Mouse (Mus musculus) liver, adult 2 months (tissue): ENCODE results near the gene Abca15. TPM values are rescaled to one million over a fixed set of nuclear protein-coding genes. Genes with fewer than 3 reads are reported as not detected.

Experiments
- DNase-seq: peaks from one replicate; pipeline ENCODE4 v3.0.0-alpha.2; 2011; ENCODE audit warnings: low read depth, low spot score; ENCODE audit errors: extremely low read depth
- H3K27ac ChIP-seq: fragments of 200-500 bp; replicated peaks from 2 replicates; pipeline ENCODE4 v1.5.1; 2012; ENCODE audit warnings: low read depth, mild to moderate bottlenecking, control low read depth, inconsistent platforms, low read length; ENCODE audit not compliant: insufficient read depth
- H3K27me3 ChIP-seq: fragments of 200-500 bp; 2 replicates; pipeline ENCODE4 v1.6.1; 2012; ENCODE audit warnings: mild to moderate bottlenecking, moderate library complexity, low read length, inconsistent platforms; ENCODE audit not compliant: control insufficient read depth, insufficient read depth
- H3K36me3 ChIP-seq: fragments of 200-500 bp; 2 replicates; pipeline ENCODE4 v1.6.1; 2012; ENCODE audit warnings: low read length, inconsistent platforms; ENCODE audit not compliant: control insufficient read depth, insufficient read depth
- H3K4me1 ChIP-seq: fragments of 200-500 bp; 2 replicates; pipeline ENCODE4 v1.6.1; 2011; ENCODE audit warnings: low read length; ENCODE audit not compliant: control insufficient read depth, insufficient read depth
- H3K4me3 ChIP-seq: fragments of 200-500 bp; 2 replicates; pipeline ENCODE4 v1.5.1; 2011; ENCODE audit warnings: low read depth, mild to moderate bottlenecking, control low read depth, low read length, moderate library complexity; ENCODE audit not compliant: insufficient read depth
- H3K79me2 ChIP-seq: fragments of 200-500 bp; 2 replicates; pipeline ENCODE4 v1.6.1; 2012; ENCODE audit warnings: inconsistent platforms, mild to moderate bottlenecking, low read length, moderate library complexity; ENCODE audit not compliant: control insufficient read depth, insufficient read depth
- H3K9ac ChIP-seq: fragments of 200-500 bp; 2 replicates; pipeline ENCODE4 v1.6.1; 2012; ENCODE audit warnings: low read depth, mild to moderate bottlenecking, control low read depth, inconsistent platforms, low read length
- CTCF ChIP-seq: fragments of 200-500 bp; IDR thresholded peaks from 2 replicates; pipeline ENCODE4 v1.5.1; 2011; ENCODE audit warnings: low read depth, low read length, control low read depth
- POLR2A ChIP-seq: fragments of 200-500 bp; IDR thresholded peaks from 2 replicates; pipeline ENCODE4 v1.6.1; 2011; ENCODE audit warnings: low read length, control low read depth; ENCODE audit not compliant: insufficient read depth; ENCODE audit errors: extremely low read depth
- WGBS: fragments of 180-500 bp; shearing (Covaris S2); methylation state at CpG from one replicate; pipeline ENCODE4 v1.1.7; 2018; 5-methylcytosine and 5-hydroxymethylcytosine counted together
- polyA plus RNA-seq: library from polyadenylated mRNA; depleted of rRNA; stranded (reverse); fragments of >200 nt; gene quantifications from 2 replicates; pipeline ENCODE4 v1.2.3, GENCODE M21; 2012; rRNA removed
- total RNA-seq: library from RNA; depleted of rRNA; stranded (reverse); fragments of >200 nt; gene quantifications from 2 replicates; pipeline ENCODE4 v1.2.3, GENCODE M21; 2014; rRNA removed

Gene Abca15
- total and polyA plus RNA-seq, 2 experiments, result not detected

DNA sequence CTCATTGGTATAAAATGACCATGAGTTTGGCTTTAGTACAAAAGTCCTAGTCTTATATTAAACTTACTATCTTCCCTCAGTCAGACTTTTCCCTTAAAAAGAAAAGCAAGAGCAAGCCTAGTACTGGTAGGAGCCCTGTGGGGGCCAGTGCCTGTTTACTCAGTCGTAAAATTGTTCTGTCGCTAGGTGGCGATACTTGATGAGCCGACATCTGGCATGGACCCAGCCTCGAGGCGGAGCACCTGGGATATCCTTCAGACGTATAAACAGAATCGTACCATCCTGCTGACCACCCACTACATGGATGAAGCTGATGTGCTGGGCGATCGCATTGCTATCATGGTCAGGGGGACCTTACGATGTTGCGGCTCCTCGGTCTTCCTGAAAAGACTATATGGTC lies 32.7 kb downstream of the Abca15 start:
- Histone ChIP-seq H3K27ac (no peak overlapping the region), H3K4me1 (no peaks in the 10 kb centered on the region), H3K79me2 (no peaks in the 10 kb centered on the region), H3K4me3 (no peak overlapping the region), H3K36me3 (no peaks in the 10 kb centered on the region), H3K27me3 (no peaks in the 10 kb centered on the region), H3K9ac (no peak overlapping the region)
- 52% methylated on average over 13 of the region's 13 CpGs for whole genome bisulfite sequencing
- TF ChIP-seq POLR2A (no peak), CTCF (no peak)
- DNase-seq, result no peak

DNA sequence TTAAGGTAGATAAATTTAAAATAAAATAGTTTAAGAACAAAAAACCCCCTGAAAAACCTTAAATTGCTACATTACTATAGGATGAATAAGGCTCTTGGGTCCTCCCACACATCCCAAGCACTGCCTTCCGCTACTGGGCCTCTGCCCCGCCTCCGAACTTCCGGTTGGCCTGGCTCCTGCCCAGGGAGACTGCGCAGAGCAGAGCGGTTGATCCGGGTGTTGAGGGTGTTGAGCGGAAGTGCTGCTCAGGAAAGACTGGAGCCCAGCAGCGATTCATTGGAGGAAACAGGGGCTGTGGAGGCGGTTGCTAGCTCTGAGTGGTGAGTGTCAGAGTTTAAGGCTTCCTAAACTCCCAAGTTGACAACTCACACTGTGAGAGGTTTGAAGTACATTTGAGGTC lies 81.0 kb downstream of the Abca15 start, which contains the start of gene Abca16:
Gene Abca16, plus strand, starts transcription at position 201 of the 400 bp plus-strand sequence.
- H3K4me3 ChIP-seq, result no peak within 1 kb of the TSS
- WGBS, result 72% methylated on average over 10 of the region's 10 CpGs
- DNase-seq, result no peak
- no peaks in the 10 kb centered on the region for H3K4me1 ChIP-seq
- H3K27me3 ChIP-seq, result no peaks in the 10 kb centered on the region
- H3K79me2 ChIP-seq, result no peaks in the 10 kb centered on the region
- H3K9ac ChIP-seq, result no peak within 1 kb of the TSS
- no peaks in the 10 kb centered on the region for H3K36me3 ChIP-seq
- no peak for TF ChIP-seq CTCF
- TF ChIP-seq POLR2A, result no peak
- no peak within 1 kb of the TSS for H3K27ac ChIP-seq

DNA sequence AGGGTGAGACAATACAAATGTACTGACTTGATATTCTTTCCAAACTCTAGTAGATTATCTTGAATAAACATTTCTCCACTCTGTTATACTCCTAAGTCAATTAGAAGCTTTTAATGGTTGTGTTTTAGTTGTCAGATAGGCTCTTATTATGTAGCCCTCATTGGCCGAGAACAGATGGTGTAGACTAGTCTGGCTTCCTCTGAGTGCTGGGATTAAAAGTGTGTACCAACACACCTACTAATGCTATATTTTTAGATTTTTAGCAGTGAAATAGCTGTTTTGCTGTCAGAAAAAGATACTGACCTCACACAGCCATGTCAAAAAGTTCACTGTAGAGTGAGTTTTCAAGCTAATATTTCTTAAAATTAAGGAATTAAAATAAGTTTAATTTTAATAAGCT lies 83.9 kb downstream of the Abca15 start:
- no peak overlapping the region for H3K4me3 ChIP-seq
- no peaks in the 10 kb centered on the region for H3K27me3 ChIP-seq
- WGBS, result 89% methylated on average over 1 of the region's 1 CpGs
- H3K36me3 ChIP-seq, result no peaks in the 10 kb centered on the region
- H3K79me2 ChIP-seq, result no peaks in the 10 kb centered on the region
- no peaks in the 10 kb centered on the region for H3K4me1 ChIP-seq
- no peak overlapping the region for H3K27ac ChIP-seq
- TF ChIP-seq CTCF, result no peak
- TF ChIP-seq POLR2A, result no peak
- H3K9ac ChIP-seq, result no peak overlapping the region
- no peak for DNase-seq

DNA sequence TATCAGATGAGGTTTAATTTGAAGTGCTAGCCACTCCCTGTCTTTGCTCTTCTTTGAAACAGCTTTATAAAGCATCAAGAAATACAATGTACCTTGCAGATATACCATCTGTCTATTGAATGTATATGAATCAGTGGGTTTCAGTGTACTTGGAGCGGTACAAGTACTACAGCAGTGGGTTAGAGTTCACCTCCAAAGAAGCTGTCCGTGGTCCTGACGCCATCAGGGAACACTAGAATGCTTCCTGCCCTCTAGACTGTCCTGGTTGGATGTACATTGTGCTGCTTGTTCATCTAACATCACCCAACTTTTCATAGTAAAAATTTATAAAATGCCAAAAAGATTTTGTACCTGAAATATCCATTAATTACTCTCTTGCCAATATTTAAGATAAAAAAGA lies 98.2 kb downstream of the Abca15 start:
- Histone ChIP-seq H3K4me3 (no peak overlapping the region), H3K9ac (no peak overlapping the region), H3K79me2 (no peaks in the 10 kb centered on the region), H3K27me3 (no peaks in the 10 kb centered on the region), H3K27ac (no peak overlapping the region), H3K4me1 (no peaks in the 10 kb centered on the region), H3K36me3 (no peaks in the 10 kb centered on the region)
- DNase-seq, result no peak
- no peak for TF ChIP-seq CTCF
- no peak for TF ChIP-seq POLR2A
- WGBS, result 20% methylated on average over 3 of the region's 3 CpGs

DNA sequence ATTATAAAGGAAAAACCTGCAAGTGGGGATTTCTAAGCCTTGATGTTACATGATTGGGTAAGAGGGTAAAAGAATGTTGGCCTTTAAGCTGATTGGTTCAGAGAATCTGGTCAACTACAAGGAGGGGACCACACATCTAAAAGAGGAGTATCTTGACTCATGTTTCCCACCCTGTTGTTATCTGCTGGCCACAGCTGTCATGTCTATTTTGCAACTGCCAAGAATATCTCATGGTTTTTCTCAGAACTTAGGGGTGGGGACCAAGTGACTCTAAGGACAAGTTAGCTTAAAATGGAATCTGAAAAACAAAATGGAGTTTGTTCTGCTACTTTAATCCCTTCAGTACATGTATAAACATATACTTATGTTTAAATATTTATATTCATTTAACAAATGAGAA lies 103.0 kb downstream of the Abca15 start:
- no peak overlapping the region for H3K9ac ChIP-seq
- H3K36me3 ChIP-seq, result no peaks in the 10 kb centered on the region
- TF ChIP-seq POLR2A, result no peak
- TF ChIP-seq CTCF, result no peak
- no peak for DNase-seq
- H3K27me3 ChIP-seq, result no peaks in the 10 kb centered on the region
- no peak overlapping the region for H3K4me3 ChIP-seq
- no peak overlapping the region for H3K27ac ChIP-seq
- no peaks in the 10 kb centered on the region for H3K4me1 ChIP-seq
- no peaks in the 10 kb centered on the region for H3K79me2 ChIP-seq

Other genes starting within 250 kb of the Abca15 start
- gene Dnah3, start 233.4 kb upstream of the Abca15 start, total RNA-seq, result not detected in 2 replicates
- not detected in 2 replicates for gene Dnah3, start 233.4 kb upstream of the Abca15 start, polyA plus RNA-seq
- gene Tmem159, start 226.3 kb upstream of the Abca15 start, total RNA-seq, result 3.0 and 3.5 TPM in 2 replicates
- gene Tmem159, start 226.3 kb upstream of the Abca15 start, polyA plus RNA-seq, result 1.8 and 3.2 TPM in 2 replicates
- not detected in 2 replicates for gene Zp2, start 183.4 kb upstream of the Abca15 start, total RNA-seq
- gene Zp2, start 183.4 kb upstream of the Abca15 start, polyA plus RNA-seq, result not detected in 2 replicates
- gene Anks4b, start 154.8 kb upstream of the Abca15 start, total RNA-seq, result 36.0 and 40.0 TPM in 2 replicates
- 15.8 and 17.0 TPM in 2 replicates for gene Anks4b, start 154.8 kb upstream of the Abca15 start, polyA plus RNA-seq
- 1.0 and 1.4 TPM in 2 replicates for gene Crym, start 126.6 kb upstream of the Abca15 start, total RNA-seq
- 1.0 and 2.0 TPM in 2 replicates for gene Crym, start 126.6 kb upstream of the Abca15 start, polyA plus RNA-seq
- gene Abca14, start 124.7 kb upstream of the Abca15 start, total RNA-seq, result 0.18 and 0.20 TPM in 2 replicates
- gene Abca14, start 124.7 kb upstream of the Abca15 start, polyA plus RNA-seq, result 0.05 TPM in 1 of 2 replicates, not detected in the other
- gene Abca16, start 81.0 kb downstream of the Abca15 start, total RNA-seq, result not detected in 2 replicates
- not detected in 2 replicates for gene Abca16, start 81.0 kb downstream of the Abca15 start, polyA plus RNA-seq